Mouse (Mus musculus) embryonic facial prominence, embryonic 13.5 days (tissue): Measurements from ENCODE around the gene Clic5. TPM values are rescaled to one million over a fixed set of nuclear protein-coding genes. Genes with fewer than 3 reads are reported as not detected.
"Not testable (repeated sequence)": the region's sequence is repeated elsewhere in the genome, so short reads cannot be mapped to it uniquely, and the experiment has no call there.

ENCODE experiments used
- ATAC-seq: fragments of 200-750 bp; cut with Nextera tagmentation; 2 replicates; pipeline ENCODE4 v1.8.0; 2017; ENCODE audit warnings: low read depth; ENCODE audit not compliant: insufficient number of reproducible peaks, insufficient read depth, low FRiP score, low TSS enrichment
- H3K27ac ChIP-seq: fragments of 300-500 bp; sonication (generic); 2 replicates; pipeline ENCODE4 v1.5.1; 2015; ENCODE audit warnings: moderate library complexity, mild to moderate bottlenecking, inconsistent platforms
- H3K27me3 ChIP-seq: fragments of 300-500 bp; sonication (generic); 2 replicates; pipeline ENCODE4 v1.6.1; 2015; ENCODE audit warnings: mild to moderate bottlenecking, inconsistent platforms
- H3K36me3 ChIP-seq: fragments of 300-500 bp; sonication (generic); 2 replicates; pipeline ENCODE4 v1.6.1; 2015; ENCODE audit warnings: mild to moderate bottlenecking, inconsistent platforms
- H3K4me1 ChIP-seq: fragments of 300-500 bp; sonication (generic); 2 replicates; pipeline ENCODE4 v1.6.1; 2015; ENCODE audit warnings: inconsistent platforms
- H3K4me2 ChIP-seq: fragments of 300-500 bp; sonication (generic); 2 replicates; pipeline ENCODE4 v1.6.1; 2015; ENCODE audit warnings: moderate library complexity, mild to moderate bottlenecking, inconsistent platforms
- H3K4me3 ChIP-seq: fragments of 300-500 bp; sonication (generic); 2 replicates; pipeline ENCODE4 v1.5.1; 2015; ENCODE audit warnings: mild to moderate bottlenecking, inconsistent platforms
- H3K9ac ChIP-seq: fragments of 300-500 bp; sonication (generic); 2 replicates; pipeline ENCODE4 v1.6.1; 2015; ENCODE audit warnings: mild to moderate bottlenecking, inconsistent platforms
- H3K9me3 ChIP-seq: fragments of 300-500 bp; sonication (generic); 2 replicates; pipeline ENCODE4 v1.6.1; 2016; ENCODE audit warnings: inconsistent platforms
- whole genome bisulfite sequencing: fragments of 180-500 bp; shearing (Covaris S2); methylation state at CpG from one replicate; pipeline ENCODE4 v1.1.7; 2015; ENCODE audit warnings: mixed read lengths; 5-methylcytosine and 5-hydroxymethylcytosine counted together
- polyA plus RNA-seq: library from polyadenylated mRNA; unstranded; fragments of >200 nt; fragmentation: Nextera tagmentation; extraction: Ambion mirVana; gene quantifications from 2 replicates; pipeline ENCODE4 v1.2.1, GENCODE M21; 2015

The Clic5 gene
- polyA plus RNA-seq, 1 experiment from 2014 or later = 0.72 TPM

DNA sequence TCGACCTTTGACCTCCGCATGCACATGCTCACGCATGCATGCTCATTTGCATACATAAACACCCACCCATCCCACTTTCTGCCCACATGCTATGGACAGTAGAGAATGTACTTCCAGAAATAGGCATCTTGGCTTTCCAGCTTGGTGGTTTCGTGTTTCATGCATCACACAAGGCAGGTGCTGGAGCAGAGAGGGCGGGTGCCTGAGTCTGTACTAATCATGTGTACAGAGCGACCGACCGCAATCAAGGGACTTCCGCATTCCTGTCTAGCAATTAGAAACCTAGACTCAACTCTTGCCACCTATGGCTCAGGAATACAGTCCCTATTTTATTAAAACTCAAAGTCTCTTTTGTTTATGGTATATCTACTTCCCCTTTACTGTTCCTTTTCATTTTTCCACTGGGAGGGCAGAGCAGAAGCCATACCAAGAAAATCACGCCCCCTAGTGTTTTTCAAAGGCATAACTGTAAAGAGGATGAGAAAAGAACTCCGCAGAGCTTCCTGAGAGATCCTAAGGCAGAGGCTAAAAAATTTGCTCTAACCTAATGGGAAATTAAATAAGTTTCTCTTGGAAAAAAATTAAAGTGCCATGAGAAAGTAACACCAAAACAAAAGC is 22.5 kb upstream of the Clic5 start:
- ATAC-seq = 0 out of 2 replicates have a peak, but pooled peaks have one; percentile 37
- Histone ChIP-seq H3K36me3 (no peaks in the 10 kb centered on the region), H3K4me3 (no peak overlapping the region), H3K4me1 (peaks cover 10% of the 10 kb centered on the region), H3K27ac (no peak overlapping the region), H3K9ac (no peak overlapping the region), H3K9me3 (no peaks in the 10 kb centered on the region), H3K4me2 (no peak overlapping the region), H3K27me3 (no peaks in the 10 kb centered on the region)
- WGBS = 62% methylated on average over 11 of the region's 11 CpGs

DNA sequence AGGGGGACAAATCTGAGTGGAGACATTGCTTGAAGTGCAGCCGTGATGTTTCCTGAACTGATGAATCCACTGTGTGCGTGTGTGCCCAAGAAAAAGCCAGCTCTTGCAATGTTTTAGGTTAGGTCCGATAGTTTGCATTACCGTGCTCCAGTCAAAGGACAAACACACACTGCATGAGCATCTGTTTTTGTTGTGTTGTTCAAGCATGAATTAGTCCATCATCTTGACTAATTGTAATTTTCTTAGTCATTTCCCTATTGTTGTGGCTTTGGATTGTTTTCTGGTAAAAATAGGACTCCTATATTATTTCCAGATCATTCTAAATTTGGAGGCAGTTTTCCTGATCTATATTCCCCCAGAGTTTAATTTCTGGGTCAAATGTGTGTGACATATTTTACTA is 18.7 kb upstream of the Clic5 start:
- Histone ChIP-seq H3K27me3 (no peaks in the 10 kb centered on the region), H3K4me1 (no peaks in the 10 kb centered on the region), H3K4me2 (no peak overlapping the region), H3K36me3 (no peaks in the 10 kb centered on the region), H3K9ac (no peak overlapping the region), H3K4me3 (no peak overlapping the region), H3K9me3 (no peaks in the 10 kb centered on the region), H3K27ac (no peak overlapping the region)
- no peak for ATAC-seq
- 67% methylated on average over 4 of the region's 4 CpGs for WGBS

DNA sequence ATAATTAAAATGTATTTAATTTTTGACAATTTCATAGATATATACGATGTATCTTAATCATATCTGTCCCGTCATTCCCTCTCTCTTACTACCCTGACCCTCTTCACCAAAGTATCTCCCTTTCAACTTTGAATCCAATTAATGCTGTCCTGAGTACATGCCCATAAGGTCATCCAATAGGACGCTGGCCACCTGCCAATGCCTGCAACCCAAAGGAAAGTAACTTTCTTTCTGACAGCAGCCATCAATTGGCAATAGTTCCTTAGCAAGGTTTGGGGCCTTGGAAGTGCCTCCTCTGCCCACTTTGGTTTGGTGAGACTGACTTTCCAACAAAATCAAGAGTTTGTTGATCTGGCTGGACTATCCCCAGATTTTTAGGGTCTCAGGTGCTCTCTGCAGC is 18.1 kb upstream of the Clic5 start:
- WGBS = 89% methylated on average over 3 of the region's 3 CpGs

GRCm38 (mm10) chr17:44171930-44172329 is 16.5 kb upstream of the Clic5 start:
- H3K36me3 ChIP-seq = no peaks in the 10 kb centered on the region
- 56% methylated on average over 3 of the region's 3 CpGs for WGBS
- H3K27ac ChIP-seq = no peak overlapping the region
- no peaks in the 10 kb centered on the region for H3K27me3 ChIP-seq
- no peak overlapping the region for H3K9ac ChIP-seq
- ATAC-seq = no peak
- no peaks in the 10 kb centered on the region for H3K9me3 ChIP-seq
- no peaks in the 10 kb centered on the region for H3K4me1 ChIP-seq
- H3K4me3 ChIP-seq = no peak overlapping the region
- no peak overlapping the region for H3K4me2 ChIP-seq

More for the DNA sequence above, 18.1 kb upstream of the Clic5 start:
- no peak overlapping the region for H3K27ac ChIP-seq
- no peak overlapping the region for H3K9ac ChIP-seq
- H3K36me3 ChIP-seq = no peaks in the 10 kb centered on the region
- no peak for ATAC-seq
- H3K4me3 ChIP-seq = no peak overlapping the region
- H3K27me3 ChIP-seq = no peaks in the 10 kb centered on the region
- H3K4me2 ChIP-seq = no peak overlapping the region
- H3K4me1 ChIP-seq = no peaks in the 10 kb centered on the region
- H3K9me3 ChIP-seq = no peaks in the 10 kb centered on the region

- Histone ChIP-seq H3K9ac (no peak overlapping the region), H3K36me3 (no peaks in the 10 kb centered on the region), H3K27ac (no peak overlapping the region), H3K4me1 (no peaks in the 10 kb centered on the region), H3K9me3 (no peaks in the 10 kb centered on the region), H3K27me3 (no peaks in the 10 kb centered on the region), H3K4me3 (no peak overlapping the region), H3K4me2 (no peak overlapping the region)
- 65% methylated on average over 2 of the region's 2 CpGs for WGBS
- no peak for ATAC-seq
Measured at GRCm38 (mm10) chr17:44173341-44173740, 15.0 kb upstream of the Clic5 start.

GRCm38 (mm10) chr17:44177291-44177690 is 11.1 kb upstream of the Clic5 start:
- no peaks in the 10 kb centered on the region for H3K36me3 ChIP-seq
- 79% methylated on average over 3 of the region's 3 CpGs for WGBS
- H3K4me3 ChIP-seq = no peak overlapping the region
- ATAC-seq = no peak
- no peaks in the 10 kb centered on the region for H3K4me1 ChIP-seq
- H3K9me3 ChIP-seq = no peaks in the 10 kb centered on the region
- H3K27ac ChIP-seq = no peak overlapping the region
- H3K27me3 ChIP-seq = no peaks in the 10 kb centered on the region
- no peak overlapping the region for H3K4me2 ChIP-seq
- H3K9ac ChIP-seq = no peak overlapping the region

GRCm38 (mm10) chr17:44181346-44181745 is 7.0 kb upstream of the Clic5 start:
- no peaks in the 10 kb centered on the region for H3K4me1 ChIP-seq
- WGBS = 77% methylated on average over 8 of the region's 8 CpGs
- ATAC-seq = no peak
- H3K27me3 ChIP-seq = no peaks in the 10 kb centered on the region
- H3K4me3 ChIP-seq = no peak overlapping the region
- H3K9me3 ChIP-seq = no peaks in the 10 kb centered on the region
- H3K4me2 ChIP-seq = no peak overlapping the region
- H3K27ac ChIP-seq = no peak overlapping the region
- no peaks in the 10 kb centered on the region for H3K36me3 ChIP-seq
- no peak overlapping the region for H3K9ac ChIP-seq

DNA sequence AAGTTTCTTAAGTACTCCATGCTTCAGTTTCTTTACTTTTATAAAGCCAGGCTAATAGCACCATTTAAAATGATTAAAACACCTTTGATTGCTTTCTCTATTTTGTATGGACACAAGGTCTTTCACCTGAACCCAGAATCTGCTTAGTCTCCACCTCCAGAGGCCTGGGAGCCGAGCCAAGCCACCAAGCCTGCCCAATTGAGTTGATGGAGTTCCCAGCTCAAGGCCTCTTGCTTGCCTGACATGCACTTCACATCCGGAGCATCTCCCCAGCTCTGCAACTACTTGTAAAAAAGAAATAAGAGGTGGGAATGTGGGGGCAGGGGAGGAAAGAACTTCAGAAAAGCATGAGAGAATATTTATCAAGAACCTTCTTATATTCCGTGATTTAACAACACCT is 1.5 kb upstream of the Clic5 start:
- H3K4me1 ChIP-seq = peaks cover 20% of the 10 kb centered on the region
- no peak overlapping the region for H3K4me2 ChIP-seq
- peaks cover 41% of the 10 kb centered on the region for H3K27me3 ChIP-seq
- no peak overlapping the region for H3K27ac ChIP-seq
- no peak overlapping the region for H3K9ac ChIP-seq
- no peak overlapping the region for H3K4me3 ChIP-seq
- H3K36me3 ChIP-seq = no peaks in the 10 kb centered on the region
- 78% methylated on average over 3 of the region's 3 CpGs for WGBS
- no peaks in the 10 kb centered on the region for H3K9me3 ChIP-seq
- no peak for ATAC-seq

DNA sequence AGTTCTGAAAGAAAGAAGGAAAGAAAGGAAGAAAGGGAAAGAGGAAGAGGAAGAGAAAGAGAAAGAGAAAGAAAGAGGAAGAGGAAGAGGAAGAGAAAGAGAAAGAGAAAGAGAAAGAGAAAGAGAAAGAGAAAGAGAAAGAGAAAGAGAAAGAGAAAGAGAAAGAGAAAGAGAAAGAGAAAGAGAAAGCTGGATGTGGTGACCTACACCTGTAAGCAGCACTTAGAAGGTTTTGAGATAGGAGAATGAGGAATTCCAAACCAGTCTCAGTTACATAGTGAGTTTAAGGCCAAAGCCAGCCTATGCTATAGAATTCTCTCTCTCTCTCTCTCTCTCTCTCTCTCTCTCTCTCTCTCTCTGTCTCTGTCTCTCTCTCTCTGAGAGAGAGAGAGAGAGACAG is 847 bp upstream of the Clic5 start:
- H3K4me1 ChIP-seq = peaks cover 20% of the 10 kb centered on the region
- H3K4me3 ChIP-seq, H3K9me3 ChIP-seq, H3K27ac ChIP-seq, ATAC-seq, H3K36me3 ChIP-seq, H3K9ac ChIP-seq: not testable (repeated sequence)
- H3K4me2 ChIP-seq = peak overlapping the region; percentile 94; the same call in 1 of the 2 replicates
- H3K27me3 ChIP-seq = peaks cover 43% of the 10 kb centered on the region

DNA sequence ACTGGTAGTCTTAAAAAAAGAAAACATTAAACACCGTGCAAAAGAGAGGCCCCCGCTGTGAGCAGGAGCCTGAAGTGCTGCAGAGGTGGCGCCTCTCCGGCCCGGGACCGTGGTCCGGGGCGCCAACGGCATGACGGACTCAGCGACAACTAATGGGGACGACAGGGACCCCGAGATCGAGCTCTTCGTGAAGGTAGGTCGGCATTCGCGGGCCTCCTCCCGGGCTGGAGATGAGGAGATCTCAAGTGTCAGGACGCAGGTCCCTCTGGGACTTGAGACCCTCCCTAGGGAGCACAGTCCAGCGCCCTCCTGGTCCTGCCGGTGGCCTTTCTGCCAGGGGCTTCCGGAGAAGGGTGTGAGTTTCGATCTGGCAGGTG is 373 bp downstream of the Clic5 start:
- peak overlapping the region; percentile 45 for H3K4me3 ChIP-seq
- peak overlapping the region; percentile 94 for H3K4me2 ChIP-seq
- peaks cover 43% of the 10 kb centered on the region for H3K27me3 ChIP-seq
- no peaks in the 10 kb centered on the region for H3K36me3 ChIP-seq
- under 1% methylated on average over 24 of the region's 24 CpGs for WGBS
- peaks cover 20% of the 10 kb centered on the region for H3K4me1 ChIP-seq
- ATAC-seq = no peak
- H3K27ac ChIP-seq = no peak overlapping the region
- no peaks in the 10 kb centered on the region for H3K9me3 ChIP-seq
- H3K9ac ChIP-seq = peak overlapping the region; percentile 65

GRCm38 (mm10) chr17:44189696-44190095 is 1.3 kb downstream of the Clic5 start:
- Histone ChIP-seq H3K36me3 (no peaks in the 10 kb centered on the region), H3K9me3 (no peaks in the 10 kb centered on the region), H3K4me1 (peaks cover 20% of the 10 kb centered on the region), H3K4me3 (peak overlapping the region; percentile 24), H3K9ac (no peak overlapping the region), H3K4me2 (peak overlapping the region; percentile 94), H3K27ac (no peak overlapping the region), H3K27me3 (peaks cover 43% of the 10 kb centered on the region)
- peak; percentile 69 for ATAC-seq
- WGBS = 1% methylated on average over 11 of the region's 11 CpGs

DNA sequence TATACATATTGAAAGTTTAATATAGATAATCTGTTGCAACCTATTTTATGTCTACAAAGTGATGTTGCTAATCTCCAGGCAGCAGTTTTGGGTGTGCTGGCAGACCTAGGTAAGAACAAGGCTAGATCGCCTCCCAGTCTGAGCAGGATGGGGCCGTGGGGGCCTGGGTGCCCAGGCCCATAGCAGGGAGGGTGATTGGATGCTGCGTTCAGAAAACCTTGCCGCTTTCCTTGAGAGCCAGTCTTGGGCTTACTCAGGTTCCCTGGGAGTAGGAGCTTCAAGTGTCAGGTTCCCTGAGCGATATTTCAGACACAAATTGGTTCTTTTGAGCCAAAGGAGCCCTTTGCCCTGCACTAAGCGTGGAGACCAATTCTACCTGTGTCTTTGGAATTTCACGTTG is 1.9 kb downstream of the Clic5 start:
- Histone ChIP-seq H3K9me3 (no peaks in the 10 kb centered on the region), H3K4me2 (no peak overlapping the region), H3K9ac (no peak overlapping the region), H3K27me3 (peaks cover 43% of the 10 kb centered on the region), H3K4me3 (no peak overlapping the region), H3K4me1 (peaks cover 20% of the 10 kb centered on the region), H3K36me3 (no peaks in the 10 kb centered on the region), H3K27ac (no peak overlapping the region)
- ATAC-seq = no peak
- WGBS = 26% methylated on average over 7 of the region's 7 CpGs
